Mouse (Mus musculus) embryo, embryonic 9.5 days (tissue): ENCODE data around the gene Krtap19-2.

Source experiments
- DNase-seq: peaks from one replicate; pipeline ENCODE4 v3.0.0-alpha.2; 2017; ENCODE audit errors: extremely low spot score

Gene Krtap19-2

GRCm38 (mm10) chr16:88874169-88874568 is at the start of gene Krtap19-2:
Krtap19-2 (minus strand) TSS chr16:88874269.
- no peak for DNase-seq

GRCm38 (mm10) chr16:88896357-88896756 is 22.3 kb upstream of the Krtap19-2 start, which contains the start of gene Krtap19-5:
Krtap19-5 (minus strand) TSS chr16:88896457.
- no peak for DNase-seq

GRCm38 (mm10) chr16:88886870-88887269 is 12.8 kb upstream of the Krtap19-2 start:
- DNase-seq = no peak

GRCm38 (mm10) chr16:88884989-88885388 is 10.9 kb upstream of the Krtap19-2 start, which contains the start of gene Krtap19-4:
Krtap19-4 (minus strand) TSS chr16:88885089.
- DNase-seq = no peak

GRCm38 (mm10) chr16:88877938-88878337 is 3.9 kb upstream of the Krtap19-2 start, which contains the start of gene Krtap19-3:
Krtap19-3 (minus strand) TSS chr16:88878038.
- no peak for DNase-seq

GRCm38 (mm10) chr16:88869311-88869710 is 4.8 kb downstream of the Krtap19-2 start, which contains the start of gene Krtap19-1:
Krtap19-1 (minus strand) TSS chr16:88869411.
- no peak for DNase-seq

- DNase-seq = no peak
Observed at GRCm38 (mm10) chr16:88864887-88865407, 9.1 kb downstream of the Krtap19-2 start.

- DNase-seq = peak; percentile 25
Observed at GRCm38 (mm10) chr16:88851450-88851849, 22.6 kb downstream of the Krtap19-2 start.

- no peak for DNase-seq
Observed at GRCm38 (mm10) chr16:88848558-88848957, 25.5 kb downstream of the Krtap19-2 start.

- DNase-seq = no peak
Observed at GRCm38 (mm10) chr16:88847363-88847762, 26.7 kb downstream of the Krtap19-2 start.

GRCm38 (mm10) chr16:88826978-88827377 is 47.1 kb downstream of the Krtap19-2 start:
- DNase-seq = no peak

GRCm38 (mm10) chr16:88826095-88826652 is 47.9 kb downstream of the Krtap19-2 start, which contains the start of gene Krtap14:
Krtap14 (minus strand) TSS chr16:88826145.
- DNase-seq = no peak

- peak; percentile 22 for DNase-seq
Observed at GRCm38 (mm10) chr16:88823736-88824135, 50.3 kb downstream of the Krtap19-2 start.
